Mouse (Mus musculus): ENCODE results near the gene 4930404H24Rik.

4930404H24Rik gene

DNA sequence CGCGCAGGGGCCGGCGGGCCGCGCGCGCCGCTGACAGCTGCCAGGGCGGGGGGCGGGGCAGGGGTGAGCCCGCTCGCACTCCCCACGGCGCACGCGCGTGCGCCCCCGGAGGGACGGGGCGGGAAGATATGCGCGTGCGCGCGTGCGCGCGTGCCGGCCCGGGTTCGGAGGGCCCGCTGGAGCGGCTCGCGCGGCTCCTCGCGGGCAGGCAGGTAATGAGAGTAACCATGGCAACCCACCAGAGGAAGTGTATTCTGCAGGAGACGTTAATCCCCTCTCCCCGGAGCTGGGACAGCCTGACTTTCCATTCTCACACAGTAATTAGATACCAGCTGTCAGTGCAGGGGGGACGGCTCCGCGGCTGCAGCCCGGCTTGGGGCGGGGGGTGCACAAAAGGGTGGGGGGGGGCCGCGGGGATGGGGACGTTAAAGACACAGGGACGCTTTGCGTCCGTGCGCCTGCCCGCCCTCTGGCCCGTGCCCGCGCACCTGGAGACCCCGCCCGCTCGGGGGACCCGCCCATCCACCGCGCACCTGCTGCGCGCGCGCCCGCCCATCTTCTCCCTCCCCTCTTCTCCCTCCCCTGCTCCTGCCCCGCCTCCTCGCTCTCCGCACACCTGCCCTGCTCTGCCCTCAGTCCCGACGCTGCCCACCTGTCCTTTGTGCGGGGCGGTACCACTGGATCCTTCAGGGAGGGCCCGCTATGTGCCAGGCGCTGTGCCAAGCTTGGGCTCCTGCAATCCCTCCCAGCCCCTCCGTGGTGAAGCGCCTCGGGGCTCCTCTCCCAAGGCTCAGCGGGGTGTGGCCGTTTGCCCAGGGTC is at the start of gene 4930404H24Rik:
Gene 4930404H24Rik (plus strand): TSS at position 218 of the 820 bp plus-strand sequence.
- DNase-seq (ENCODE audit: low read depth, low spot score), result peak; percentile 83

DNA sequence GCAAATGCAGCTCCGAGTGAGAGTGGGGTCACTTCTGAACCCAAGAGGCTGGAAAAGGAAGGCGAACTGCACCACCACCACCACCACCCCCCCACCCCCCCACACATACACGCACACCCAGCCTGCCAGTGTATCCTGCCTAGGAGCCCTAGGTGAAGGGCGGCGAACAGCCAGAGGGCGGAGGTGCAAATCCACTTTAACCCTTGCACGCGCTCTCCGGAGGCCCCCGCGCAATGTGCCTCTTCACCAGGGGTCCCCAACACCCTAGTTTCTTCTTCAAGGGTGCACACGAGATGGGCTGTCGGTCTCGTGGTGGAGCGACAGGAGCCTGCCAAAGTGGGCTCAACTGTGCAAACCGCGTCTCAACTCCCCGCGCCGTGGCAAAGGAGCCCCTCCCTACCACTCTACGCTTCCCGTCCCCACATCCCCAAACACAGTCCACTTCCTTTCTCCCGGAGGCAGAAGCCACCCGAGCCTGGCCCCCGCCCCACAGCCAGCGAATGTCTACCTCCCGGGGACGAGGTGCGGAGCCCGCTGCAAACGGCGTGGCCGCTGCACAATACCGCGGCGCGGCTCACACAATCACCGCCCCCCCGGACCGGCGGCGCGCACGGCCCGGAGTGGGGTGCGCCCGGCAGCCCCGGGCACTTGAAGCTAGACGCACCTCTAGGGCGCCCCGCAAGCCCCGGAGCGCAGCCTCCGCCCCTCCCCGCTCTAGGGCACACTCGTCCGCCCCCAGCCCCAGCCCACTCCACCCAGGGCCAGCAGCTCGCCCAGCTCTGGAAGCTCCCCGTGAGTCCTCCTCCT is 49.0 kb upstream of the 4930404H24Rik start:
- no peak for DNase-seq (ENCODE audit: low read depth, low spot score)

- no peak for DNase-seq (ENCODE audit: low read depth, low spot score)
Measured at GRCm38 (mm10) chr2:153444254-153445136, 48.1 kb upstream of the 4930404H24Rik start.

DNA sequence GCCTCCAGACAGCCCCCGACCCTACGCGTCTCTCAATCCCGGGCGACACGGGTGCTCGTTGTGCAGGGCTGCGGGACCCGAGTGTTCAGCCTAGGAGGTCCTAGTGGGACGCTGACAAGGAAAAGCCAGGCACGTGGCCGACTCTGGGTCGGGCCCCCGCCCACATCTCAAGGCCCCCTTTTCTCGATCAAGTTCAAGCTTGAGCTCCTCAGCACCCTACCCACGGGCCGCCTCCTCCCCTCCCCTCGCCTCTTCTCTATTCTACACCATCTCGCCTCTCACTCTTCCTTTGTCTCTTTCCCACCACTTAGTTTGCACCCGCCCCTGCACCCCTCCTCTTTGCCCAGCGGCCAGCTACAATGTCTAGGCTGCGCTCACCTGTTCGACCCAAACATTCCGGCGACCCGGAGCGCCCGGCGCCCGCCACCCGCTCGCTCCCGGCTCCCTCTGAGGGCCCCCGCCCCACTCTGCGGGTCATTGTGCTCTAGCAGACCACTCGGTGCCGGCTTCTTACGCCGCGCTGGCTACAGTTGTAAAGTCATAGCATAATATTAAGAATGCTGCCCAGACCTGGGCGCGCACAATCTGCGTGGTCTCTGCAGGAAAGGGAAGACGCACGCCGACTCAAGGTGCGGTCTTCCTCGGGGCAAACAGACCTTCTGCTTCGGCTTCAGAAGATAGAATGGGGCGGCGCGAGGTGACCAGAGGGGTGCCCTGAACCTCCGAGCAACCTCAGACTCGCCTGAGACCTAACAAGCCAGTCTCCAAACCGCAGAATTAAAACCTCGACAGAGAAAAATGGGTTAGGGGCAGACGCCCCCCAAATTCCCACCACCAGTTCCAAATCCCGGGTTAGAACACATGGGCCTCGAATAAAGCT is 47.2 kb upstream of the 4930404H24Rik start:
- no peak for DNase-seq (ENCODE audit: low read depth, low spot score)

GRCm38 (mm10) chr2:153446017-153446408 is 46.6 kb upstream of the 4930404H24Rik start:
- peak; percentile 63 for DNase-seq (ENCODE audit: low read depth, low spot score)

DNA sequence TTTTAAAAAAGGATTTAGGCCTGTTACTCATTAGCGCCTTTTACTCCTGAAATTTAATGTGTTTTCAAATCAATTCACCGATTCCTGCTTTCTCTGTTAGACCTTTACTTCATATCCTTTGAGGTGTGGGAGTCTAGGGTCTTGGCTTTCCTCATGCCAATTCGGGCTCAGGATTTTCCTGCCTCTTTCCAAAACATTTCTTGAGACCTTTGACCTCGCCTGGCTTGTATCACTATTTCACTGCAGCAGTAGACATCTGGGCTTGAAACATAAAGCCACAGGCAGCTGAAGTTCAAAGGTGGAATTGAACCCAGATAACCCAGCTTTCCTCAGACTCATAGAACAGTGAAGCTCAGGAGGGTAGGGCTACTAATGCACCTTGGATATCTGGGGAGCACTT is 46.1 kb upstream of the 4930404H24Rik start:
- DNase-seq (ENCODE audit: low read depth, low spot score), result no peak

DNA sequence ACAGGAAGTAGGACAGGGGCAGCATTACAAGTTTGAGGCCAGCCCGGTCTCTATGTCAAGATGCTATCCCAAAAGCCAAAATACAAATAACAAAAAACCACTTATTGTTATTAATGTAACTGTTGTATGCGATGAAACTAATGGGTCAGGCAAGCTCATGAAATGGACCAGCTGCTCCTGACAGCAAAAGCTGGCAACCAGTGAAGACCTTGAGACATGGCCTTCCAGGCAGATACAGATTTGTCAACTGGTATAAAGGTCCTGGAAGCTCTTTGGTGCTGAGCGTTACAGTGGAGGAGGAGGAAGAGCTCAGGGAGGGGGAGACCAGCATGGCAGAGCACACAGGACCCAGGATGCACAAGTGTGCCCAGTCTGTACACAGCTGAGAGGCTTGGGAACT is 44.9 kb upstream of the 4930404H24Rik start:
- no peak for DNase-seq (ENCODE audit: low read depth, low spot score)

DNA sequence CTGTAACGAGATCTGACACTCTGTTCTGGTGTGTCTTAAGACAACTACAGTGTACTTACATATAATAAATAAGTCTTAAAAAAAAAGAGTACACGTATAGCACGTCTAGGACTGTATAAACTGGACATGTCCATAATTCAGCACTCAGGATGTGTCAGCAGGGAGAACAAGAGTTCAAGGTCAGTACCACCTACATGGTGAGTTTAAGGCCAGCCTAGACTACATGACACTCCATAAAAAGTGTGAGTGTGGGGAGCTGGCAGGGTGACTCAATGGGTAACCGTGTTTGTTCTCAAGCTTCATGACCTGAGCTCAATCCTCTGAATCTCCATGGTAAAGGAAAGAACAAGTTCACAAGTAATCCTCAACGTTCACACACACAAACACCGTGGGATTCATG is 44.1 kb upstream of the 4930404H24Rik start:
- no peak for DNase-seq (ENCODE audit: low read depth, low spot score)

DNA sequence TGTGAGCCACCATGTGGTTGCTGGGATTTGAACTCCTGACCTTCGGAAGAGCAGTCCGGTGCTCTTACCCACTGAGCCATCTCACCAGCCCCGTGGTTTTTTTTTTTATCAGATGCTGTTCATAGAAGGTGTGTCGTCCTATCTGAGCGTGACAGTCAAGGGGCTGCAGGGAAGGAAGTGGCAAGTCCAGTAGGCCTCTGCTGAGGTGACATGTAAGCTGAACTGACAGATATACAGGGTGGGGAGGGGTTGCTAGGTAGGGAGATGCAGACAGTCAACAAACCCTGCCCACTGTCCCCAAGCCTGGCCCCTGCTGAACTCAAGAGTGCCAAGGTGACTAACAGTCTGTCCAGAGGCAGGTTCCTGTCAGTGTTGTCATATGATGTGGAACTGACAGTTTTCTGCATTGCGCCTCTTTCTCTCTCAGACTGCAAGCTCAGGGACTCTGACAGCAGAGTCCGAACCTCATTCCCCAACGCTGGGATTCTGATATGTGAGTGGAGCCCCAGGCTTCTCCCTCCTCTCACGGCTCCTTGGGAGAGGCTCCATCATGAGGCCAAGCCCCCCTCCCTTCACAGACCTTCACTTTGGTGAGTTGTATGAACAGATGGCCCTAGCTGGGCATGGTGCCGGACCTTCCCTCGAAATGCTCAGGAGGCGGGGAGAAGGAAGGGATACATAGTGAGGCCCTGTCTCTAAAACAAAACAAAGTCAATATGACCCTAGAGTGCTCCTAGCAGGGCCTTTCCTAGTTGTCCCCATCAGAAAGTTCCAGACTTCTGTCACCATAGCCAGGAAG is 38.4 kb upstream of the 4930404H24Rik start:
- no peak for DNase-seq (ENCODE audit: low read depth, low spot score)

DNA sequence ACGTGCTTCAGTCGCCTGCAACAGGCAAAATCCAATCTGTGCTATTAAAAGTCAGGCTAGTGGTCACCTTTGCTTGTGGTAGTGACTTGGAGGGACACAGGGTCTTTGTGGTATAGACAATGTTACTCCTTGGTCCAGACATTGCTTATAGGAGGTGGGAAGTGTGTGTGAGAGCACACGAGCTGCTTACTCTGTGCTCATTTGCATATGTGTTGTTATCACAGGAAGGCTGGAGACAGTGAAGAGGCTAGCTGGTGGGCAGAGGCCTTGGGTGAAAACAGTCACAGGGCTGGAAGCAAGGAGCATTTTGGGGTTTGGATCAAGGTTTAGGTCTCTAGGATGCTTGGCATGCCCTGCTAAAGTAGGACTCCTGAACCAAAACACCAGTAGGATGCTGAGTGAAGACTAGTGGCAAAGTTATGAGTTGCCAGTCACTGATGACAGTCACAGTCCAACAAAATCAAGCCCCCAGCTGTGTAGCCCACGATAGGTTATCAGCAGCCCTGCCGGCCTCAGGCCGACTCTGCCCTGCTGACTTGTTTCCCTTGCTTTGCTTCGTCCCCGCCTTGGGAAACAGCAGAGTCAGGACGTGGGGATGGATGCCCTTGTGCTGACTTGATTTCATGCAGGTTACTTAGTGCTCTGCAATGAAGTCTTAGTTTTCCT is 37.6 kb upstream of the 4930404H24Rik start:
- no peak for DNase-seq (ENCODE audit: low read depth, low spot score)

- DNase-seq (ENCODE audit: low read depth, low spot score), result no peak
Measured at GRCm38 (mm10) chr2:153457467-153457866, 35.1 kb upstream of the 4930404H24Rik start.

DNA sequence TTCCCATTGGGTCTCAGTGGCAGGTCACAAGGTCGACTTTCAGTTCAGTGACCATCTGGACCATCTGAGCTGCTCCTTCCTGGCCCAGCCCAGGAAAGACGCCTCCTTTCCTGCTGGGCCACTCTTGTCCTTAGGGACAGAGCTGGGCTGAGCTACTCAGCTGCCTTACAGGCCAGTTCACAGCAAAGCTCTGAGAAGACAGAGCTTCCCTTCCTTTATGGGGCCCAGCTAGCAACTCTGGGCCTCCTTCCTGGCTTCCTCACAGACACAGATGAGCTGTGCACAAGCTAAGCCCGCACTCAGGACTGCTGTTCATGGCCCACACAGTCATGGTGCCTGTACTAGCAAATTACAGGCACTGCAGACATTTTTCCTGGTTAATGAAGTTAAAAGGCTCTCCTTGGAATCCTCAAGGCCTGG is 34.6 kb upstream of the 4930404H24Rik start:
- no peak for DNase-seq (ENCODE audit: low read depth, low spot score)

DNA sequence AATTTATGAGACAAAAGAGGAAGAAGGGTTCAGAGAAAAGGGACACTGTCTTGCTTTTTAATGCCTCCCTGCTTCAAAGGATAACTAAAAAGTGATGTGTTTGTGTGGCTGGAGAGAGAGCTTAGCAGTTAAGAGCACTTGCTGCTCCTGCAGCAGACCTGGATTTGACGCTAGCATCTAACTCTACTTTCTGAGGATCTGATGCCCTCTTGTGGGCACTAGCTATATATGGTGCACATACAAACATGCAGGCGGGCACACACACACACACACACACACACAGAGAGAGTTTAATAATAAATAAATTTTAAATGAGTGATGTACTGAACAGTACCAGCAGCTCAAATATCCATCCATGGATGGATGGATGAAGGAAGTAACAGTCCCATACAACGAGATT is 29.3 kb upstream of the 4930404H24Rik start:
- no peak for DNase-seq (ENCODE audit: low read depth, low spot score)

- no peak for DNase-seq (ENCODE audit: low read depth, low spot score)
Measured at GRCm38 (mm10) chr2:153467372-153467771, 25.2 kb upstream of the 4930404H24Rik start.

DNA sequence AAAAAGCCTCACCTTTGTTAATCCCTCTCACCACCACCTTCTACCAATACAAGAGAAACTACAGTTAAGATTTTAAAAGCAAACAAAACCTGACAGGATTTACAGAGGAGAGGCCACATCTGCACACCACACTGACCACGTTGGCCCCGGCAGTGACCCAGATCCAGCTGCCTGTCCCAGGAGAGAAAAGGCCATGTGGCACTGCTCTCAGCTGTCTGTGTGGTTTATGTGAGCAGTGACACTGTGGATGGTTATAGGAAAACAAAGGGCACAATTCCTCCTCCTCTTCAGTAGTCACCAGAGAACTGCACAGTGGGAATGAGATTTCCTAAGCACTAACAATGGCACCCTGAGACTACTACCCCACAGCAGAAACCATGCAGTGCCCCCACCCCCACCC is 23.3 kb upstream of the 4930404H24Rik start:
- no peak for DNase-seq (ENCODE audit: low read depth, low spot score)

GRCm38 (mm10) chr2:153469764-153470163 is 22.8 kb upstream of the 4930404H24Rik start:
- no peak for DNase-seq (ENCODE audit: low read depth, low spot score)

DNA sequence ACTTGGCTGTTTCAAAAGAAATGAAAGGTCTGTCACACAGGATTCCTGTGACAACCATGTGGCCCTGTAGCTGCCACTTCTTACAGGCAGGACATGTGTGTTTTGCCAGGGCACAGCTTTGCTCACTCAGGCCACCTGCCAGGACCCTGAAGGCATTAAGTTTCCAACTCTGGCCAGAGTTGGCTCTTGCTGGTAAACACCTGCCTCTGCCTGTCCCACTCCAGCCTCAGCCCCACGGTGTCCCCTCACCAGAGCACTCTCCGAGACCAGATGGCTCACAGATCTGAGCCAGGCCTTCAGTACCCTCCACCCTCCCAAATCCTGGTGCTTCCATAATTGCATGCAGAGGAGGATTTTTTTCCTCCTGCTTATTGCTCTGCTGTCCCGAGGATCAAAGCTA is 21.6 kb upstream of the 4930404H24Rik start:
- no peak for DNase-seq (ENCODE audit: low read depth, low spot score)

GRCm38 (mm10) chr2:153475114-153476112 is 17.2 kb upstream of the 4930404H24Rik start:
- DNase-seq (ENCODE audit: low read depth, low spot score), result no peak

All from retina, postnatal 7 days (tissue).